Mouse (Mus musculus) small intestine, adult 2 months (tissue): ENCODE results near the gene Pdgfra.

ENCODE experiments used
- CTCF ChIP-seq: fragments of 200-500 bp; IDR thresholded peaks from 2 replicates; pipeline ENCODE4 v1.5.1; 2012; ENCODE audit warnings: low read depth, mild to moderate bottlenecking, control low read depth, inconsistent platforms, low read length, moderate library complexity, mixed read lengths; ENCODE audit not compliant: insufficient replicate concordance, insufficient read length; ENCODE audit errors: extremely low read depth
- POLR2A ChIP-seq: fragments of 200-500 bp; IDR thresholded peaks from 2 replicates; pipeline ENCODE4 v1.6.1; 2012; ENCODE audit warnings: low read depth, mild to moderate bottlenecking, control low read depth, inconsistent platforms, low read length, moderate library complexity

- TF ChIP-seq CTCF = no peak
- TF ChIP-seq POLR2A = no peak
Measured at GRCm38 (mm10) chr5:75221610-75222009, 69.5 kb downstream of the Pdgfra start.
